Mouse (Mus musculus) liver, postnatal 0 days (tissue): ENCODE measurements around the gene Tulp1. TPM values are rescaled to one million over a fixed set of nuclear protein-coding genes. Genes with fewer than 3 reads are reported as not detected.

Experiments
- ATAC-seq: fragments of 200-750 bp; cut with Nextera tagmentation; 2 replicates; pipeline ENCODE4 v1.8.0; 2017; ENCODE audit warnings: mild to moderate bottlenecking, moderate library complexity
- DNase-seq: peaks from one replicate; pipeline ENCODE4 v3.0.0-alpha.2; 2016
- H3K27ac ChIP-seq: fragments of 300-500 bp; sonication (generic); 2 replicates; pipeline ENCODE4 v1.5.1; 2014; ENCODE audit warnings: antibody characterized with exemption, moderate library complexity, mild to moderate bottlenecking, low read depth
- H3K27me3 ChIP-seq: fragments of 300-500 bp; sonication (generic); 2 replicates; pipeline ENCODE4 v1.6.1; 2014; ENCODE audit warnings: low read length, control low read depth, mixed read lengths; ENCODE audit not compliant: insufficient read depth
- H3K36me3 ChIP-seq: fragments of 300-500 bp; sonication (generic); replicated peaks from 2 replicates; pipeline ENCODE4 v1.6.1; 2014; ENCODE audit warnings: mild to moderate bottlenecking, control low read depth, low read length, moderate library complexity, mixed read lengths; ENCODE audit not compliant: insufficient read depth
- H3K4me1 ChIP-seq: fragments of 300-500 bp; sonication (generic); 2 replicates; pipeline ENCODE4 v1.6.1; 2014; ENCODE audit warnings: antibody characterized with exemption, mild to moderate bottlenecking, control low read depth; ENCODE audit not compliant: insufficient read depth
- H3K4me2 ChIP-seq: fragments of 300-500 bp; sonication (generic); 2 replicates; pipeline ENCODE4 v1.6.1; 2014; ENCODE audit warnings: low read depth, mild to moderate bottlenecking, low read length, moderate library complexity, mixed read lengths
- H3K4me3 ChIP-seq: fragments of 300-500 bp; sonication (generic); 2 replicates; pipeline ENCODE4 v1.5.1; 2014; ENCODE audit warnings: low read depth, low read length
- H3K9ac ChIP-seq: fragments of 300-500 bp; sonication (generic); replicated peaks from 2 replicates; pipeline ENCODE4 v1.6.1; 2014; ENCODE audit warnings: mild to moderate bottlenecking, moderate library complexity
- H3K9me3 ChIP-seq: fragments of 300-500 bp; sonication (generic); 2 replicates; pipeline ENCODE4 v1.6.1; 2016; ENCODE audit warnings: mild to moderate bottlenecking, control low read depth, low read length, mixed read lengths
- CTCF ChIP-seq: sonication (generic); IDR thresholded peaks from 2 replicates; pipeline ENCODE4 v1.5.1; 2016; ENCODE audit warnings: antibody characterized with exemption, low read depth
- EP300 ChIP-seq: IDR thresholded peaks from 2 replicates; pipeline ENCODE4 v1.6.1; 2016; ENCODE audit warnings: antibody characterized with exemption, low read depth, mild to moderate bottlenecking
- WGBS: fragments of 180-500 bp; shearing (Covaris S2); extraction: QIAGEN DNeasy Blood & Tissue Kit; methylation state at CpG from one replicate; pipeline ENCODE4 v1.1.7; 2014; ENCODE audit not compliant: insufficient replicate concordance; 5-methylcytosine and 5-hydroxymethylcytosine counted together
- polyA plus RNA-seq: library from polyadenylated mRNA; unstranded; fragments of >200 nt; fragmentation: Nextera tagmentation; extraction: Ambion mirVana; gene quantifications from 2 replicates; pipeline ENCODE4 v1.2.1, GENCODE M21; 2015

Gene Tulp1
- polyA plus RNA-seq, 1 experiment from 2014 or later, result 0.33 TPM

GRCm38 (mm10) chr17:28317091-28317490 lies 47.9 kb downstream of the Tulp1 start:
- DNase-seq (no peak), ATAC-seq (no peak)
- H3K9me3 ChIP-seq, result no peaks in the 10 kb centered on the region
- H3K4me2 ChIP-seq, result no peak overlapping the region
- H3K4me3 ChIP-seq, result no peak overlapping the region
- H3K27ac ChIP-seq, result no peak overlapping the region
- peaks cover 12% of the 10 kb centered on the region for H3K36me3 ChIP-seq
- no peak for TF ChIP-seq EP300
- TF ChIP-seq CTCF, result no peak
- 64% methylated on average over 8 of the region's 8 CpGs for WGBS
- peaks cover 14% of the 10 kb centered on the region for H3K4me1 ChIP-seq
- H3K27me3 ChIP-seq, result no peaks in the 10 kb centered on the region
- H3K9ac ChIP-seq, result no peak overlapping the region

- Histone ChIP-seq H3K4me1 (peaks cover 14% of the 10 kb centered on the region), H3K4me2 (no peak overlapping the region), H3K9me3 (no peaks in the 10 kb centered on the region), H3K36me3 (peaks cover 12% of the 10 kb centered on the region), H3K4me3 (no peak overlapping the region), H3K9ac (no peak overlapping the region), H3K27me3 (no peaks in the 10 kb centered on the region), H3K27ac (no peak overlapping the region)
- no peak for ATAC-seq
- DNase-seq, result no peak
- whole genome bisulfite sequencing, result 85% methylated on average over 9 of the region's 9 CpGs
- peak; percentile 33; the same call in 1 of the 2 replicates for TF ChIP-seq CTCF
- TF ChIP-seq EP300, result no peak
Measured at GRCm38 (mm10) chr17:28316476-28316875, 48.5 kb downstream of the Tulp1 start.

DNA sequence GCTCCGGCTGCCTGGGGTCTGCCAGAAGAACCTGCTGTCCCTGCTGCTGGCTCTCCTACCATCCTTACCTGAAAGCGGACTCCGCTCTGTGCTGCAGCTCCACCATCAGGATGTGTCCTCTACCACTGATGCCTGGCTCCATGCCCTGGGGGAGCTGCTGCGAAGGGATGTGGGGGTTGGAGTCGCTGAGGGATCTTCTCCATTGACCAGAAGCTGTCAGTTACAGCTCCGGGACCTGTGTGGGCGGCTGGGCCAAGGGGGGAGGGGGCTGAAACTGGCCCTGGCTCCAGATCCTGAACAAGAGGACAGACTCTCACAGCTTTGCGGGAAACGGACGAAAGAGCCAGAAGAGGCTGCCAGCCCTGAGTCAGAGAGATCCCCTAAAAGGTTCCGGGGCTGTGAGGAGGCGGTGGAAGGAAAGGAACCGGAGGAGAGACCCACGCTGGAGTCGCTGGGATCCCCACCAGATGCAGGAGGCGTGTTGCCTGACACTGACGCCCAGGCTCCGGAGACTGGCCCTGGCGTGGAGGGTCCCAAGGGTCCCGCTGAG lies 49.3 kb downstream of the Tulp1 start:
- peaks cover 14% of the 10 kb centered on the region for H3K4me1 ChIP-seq
- 90% methylated on average over 20 of the region's 20 CpGs for WGBS
- no peak for TF ChIP-seq EP300
- no peak for TF ChIP-seq CTCF

DNA sequence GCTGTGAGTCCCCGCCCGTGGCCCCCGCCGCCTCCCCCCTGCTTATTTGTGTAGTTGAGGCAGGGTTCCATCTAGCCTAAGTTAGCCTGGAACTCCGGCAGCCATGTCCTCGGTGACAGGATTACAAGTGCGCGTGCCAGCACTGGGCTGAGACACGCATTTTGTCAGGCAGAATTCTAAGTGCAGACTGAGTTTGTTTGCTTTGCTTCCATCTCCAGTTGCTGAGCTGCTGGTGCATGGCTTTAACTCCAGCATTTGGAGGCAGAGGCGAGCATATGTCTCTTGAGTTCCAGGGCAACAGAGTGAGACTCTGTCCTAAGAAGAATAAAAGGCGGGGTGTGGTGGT lies 51.2 kb downstream of the Tulp1 start:
- Histone ChIP-seq H3K4me3 (peak overlapping the region; percentile 91), H3K4me2 (peak overlapping the region; percentile 99), H3K9ac (peak overlapping the region; percentile 88), H3K36me3 (peaks cover 8% of the 10 kb centered on the region), H3K4me1 (peaks cover 14% of the 10 kb centered on the region), H3K9me3 (no peaks in the 10 kb centered on the region), H3K27me3 (no peaks in the 10 kb centered on the region), H3K27ac (peak overlapping the region; percentile 83)
- DNase-seq (no peak), ATAC-seq (peak; percentile 26)
- WGBS, result 1% methylated on average over 11 of the region's 11 CpGs
- TF ChIP-seq EP300, result no peak
- TF ChIP-seq CTCF, result no peak

More for the DNA sequence above, 49.3 kb downstream of the Tulp1 start:
- Histone ChIP-seq H3K9me3 (no peaks in the 10 kb centered on the region), H3K27ac (no peak overlapping the region), H3K9ac (no peak overlapping the region), H3K36me3 (peaks cover 10% of the 10 kb centered on the region), H3K27me3 (no peaks in the 10 kb centered on the region), H3K4me3 (no peak overlapping the region), H3K4me2 (no peak overlapping the region)
- no peak for ATAC-seq
- no peak for DNase-seq

DNA sequence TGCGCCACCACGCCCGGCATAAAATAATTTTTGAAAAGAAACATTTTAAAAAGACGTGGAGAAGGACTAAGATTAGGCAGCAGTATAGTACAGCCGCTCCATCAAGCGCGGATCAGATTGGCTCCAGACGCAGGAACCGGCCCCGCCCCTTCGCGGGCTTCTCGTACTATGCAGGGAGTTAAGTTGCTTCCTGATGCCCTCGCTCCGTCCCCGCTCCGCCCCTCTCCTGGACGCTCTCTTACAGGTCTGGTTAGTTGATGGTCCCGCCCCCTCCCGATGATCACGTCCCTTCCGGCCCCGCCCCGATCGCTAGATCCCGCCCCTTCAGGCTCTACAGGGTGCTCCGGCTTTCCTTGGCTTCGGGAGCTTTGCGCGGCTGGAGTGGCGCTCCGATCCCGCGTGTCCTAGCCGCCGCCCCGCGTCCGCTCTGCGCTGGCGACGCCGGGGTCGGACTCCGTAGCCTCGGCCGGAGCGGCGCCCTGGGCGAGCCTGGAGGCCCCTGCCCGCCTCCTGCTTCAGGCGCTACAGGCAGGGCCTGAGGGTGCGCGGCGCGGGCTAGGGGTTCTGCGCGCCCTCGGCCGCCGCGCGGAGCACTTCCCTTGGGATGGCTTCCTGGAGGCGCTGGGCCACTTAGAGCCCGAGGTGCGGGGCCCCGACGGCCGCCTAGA lies 51.7 kb downstream of the Tulp1 start, which contains the start of gene Fance:
Gene Fance (plus strand): TSS at position 308 of the 668 bp plus-strand sequence.
- under 1% methylated on average over 66 of the region's 69 CpGs for WGBS
- DNase-seq, result peak; percentile 99

More for the DNA sequence above, 51.7 kb downstream of the Tulp1 start, which contains the start of gene Fance:
- peak within 1 kb of the TSS; percentile 91 for H3K4me3 ChIP-seq
- no peaks in the 10 kb centered on the region for H3K9me3 ChIP-seq
- H3K27me3 ChIP-seq, result no peaks in the 10 kb centered on the region
- H3K27ac ChIP-seq, result peak within 1 kb of the TSS; percentile 83
- peaks cover 7% of the 10 kb centered on the region for H3K36me3 ChIP-seq
- peak within 1 kb of the TSS; percentile 88 for H3K9ac ChIP-seq
- TF ChIP-seq CTCF, result no peak
- TF ChIP-seq EP300, result no peak
- peaks cover 19% of the 10 kb centered on the region for H3K4me1 ChIP-seq
- ATAC-seq, result peak; percentile 97
- H3K4me2 ChIP-seq, result peak within 1 kb of the TSS; percentile 99
